Mouse (Mus musculus): ENCODE measurements around the gene Gm14226. TPM values are rescaled to one million over a fixed set of nuclear protein-coding genes. Genes with fewer than 3 reads are reported as not detected.

Gm14226 gene
- polyA plus RNA-seq, 1 experiment from 2014 or later: 0.24 TPM

DNA sequence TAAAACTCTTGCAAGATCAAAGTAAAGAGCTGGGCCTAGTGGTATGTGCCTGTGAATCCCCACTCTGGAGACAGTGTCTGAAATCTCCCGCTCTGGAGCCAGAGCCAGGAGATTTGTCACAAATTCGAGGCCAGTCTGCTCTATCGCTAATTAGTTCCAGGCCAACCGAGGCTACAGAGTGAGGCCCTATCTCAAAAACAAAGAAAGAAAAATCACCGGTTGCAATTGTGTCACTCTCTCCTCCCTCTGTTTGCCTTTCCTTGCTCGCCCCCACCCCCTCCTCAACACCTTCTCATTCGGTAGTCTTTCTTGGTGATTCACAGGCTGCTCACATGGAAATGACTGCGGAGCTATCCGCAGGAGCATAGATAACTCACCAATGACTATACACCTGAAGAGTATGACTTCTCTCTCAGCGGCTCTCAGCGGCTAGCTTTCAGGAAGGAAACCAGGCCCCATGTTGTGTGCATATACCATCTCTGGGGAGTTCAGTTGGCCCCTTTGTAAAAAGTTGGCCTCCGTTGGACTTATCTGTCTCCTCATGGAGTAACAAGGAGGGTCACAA lies 56.8 kb downstream of the Gm14226 start:
- H3K9ac ChIP-seq (replicated peaks): peak overlapping the region; percentile 76
- H3K4me1 ChIP-seq: peaks cover 23% of the 10 kb centered on the region
- no peaks in the 10 kb centered on the region for H3K36me3 ChIP-seq
- H3K4me3 ChIP-seq: peak overlapping the region; percentile 70
- ATAC-seq (ENCODE audit: low FRiP score, low read depth): peak; percentile 14; the same call in 1 of the 2 replicates
- WGBS: 25% methylated on average over 12 of the region's 12 CpGs
- no peaks in the 10 kb centered on the region; the same call in none of the 2 replicates for H3K27me3 ChIP-seq
- peak overlapping the region; percentile 80 for H3K27ac ChIP-seq (replicated peaks)
- H3K4me2 ChIP-seq (replicated peaks): peak overlapping the region; percentile 69
- no peaks in the 10 kb centered on the region for H3K9me3 ChIP-seq

- Histone ChIP-seq H3K9me3 (no peaks in the 10 kb centered on the region), H3K4me1 (peaks cover 23% of the 10 kb centered on the region), H3K27ac (replicated peaks) (no peak overlapping the region), H3K4me3 (no peak overlapping the region), H3K36me3 (no peaks in the 10 kb centered on the region), H3K27me3 (no peaks in the 10 kb centered on the region; the same call in none of the 2 replicates), H3K9ac (replicated peaks) (no peak overlapping the region), H3K4me2 (replicated peaks) (no peak overlapping the region)
- WGBS: 89% methylated on average over 6 of the region's 6 CpGs
- ATAC-seq (ENCODE audit: low FRiP score, low read depth): no peak
These were observed 57.6 kb downstream of the Gm14226 start for GRCm38 (mm10) chr2:155075649-155076048.

Other genes starting within 250 kb of the Gm14226 start
- gene Gm14214, start 248.2 kb upstream of the Gm14226 start, polyA plus RNA-seq (2016; fragmentation: Nextera tagmentation; extraction: Ambion mirVana): not detected in 2 replicates
- 38.9 and 44.6 TPM in 2 replicates for gene Raly, start 227.2 kb upstream of the Gm14226 start, polyA plus RNA-seq (2016; fragmentation: Nextera tagmentation; extraction: Ambion mirVana)
- 1.9 and 2.2 TPM in 2 replicates for gene a, start 226.9 kb upstream of the Gm14226 start, polyA plus RNA-seq (2016; fragmentation: Nextera tagmentation; extraction: Ambion mirVana)
- 93.9 and 103 TPM in 2 replicates for gene Eif2s2, start 125.3 kb upstream of the Gm14226 start, polyA plus RNA-seq (2016; fragmentation: Nextera tagmentation; extraction: Ambion mirVana)
- gene Ahcy, start 56.2 kb downstream of the Gm14226 start, polyA plus RNA-seq (2016; fragmentation: Nextera tagmentation; extraction: Ambion mirVana): 60.1 and 63.4 TPM in 2 replicates
- 64.1 and 66.2 TPM in 2 replicates for gene Itch, start 115.2 kb downstream of the Gm14226 start, polyA plus RNA-seq (2016; fragmentation: Nextera tagmentation; extraction: Ambion mirVana)
- 443 and 461 TPM in 2 replicates for gene Dynlrb1, start 218.3 kb downstream of the Gm14226 start, polyA plus RNA-seq (2016; fragmentation: Nextera tagmentation; extraction: Ambion mirVana)